Mouse (Mus musculus): ENCODE data around the gene Cntn4.
"Not testable (repeated sequence)": the region's sequence is repeated elsewhere in the genome, so short reads cannot be mapped to it uniquely, and the experiment has no call there.

Cntn4 gene

GRCm38 (mm10) chr6:106332933-106333332 is 655.5 kb downstream of the Cntn4 start:
- no peak for DNase-seq

- DNase-seq = no peak
Measured at GRCm38 (mm10) chr6:106335066-106335465, 657.6 kb downstream of the Cntn4 start.

GRCm38 (mm10) chr6:106336805-106337204 is 659.3 kb downstream of the Cntn4 start:
- no peak for DNase-seq

GRCm38 (mm10) chr6:106337829-106338228 is 660.4 kb downstream of the Cntn4 start:
- no peak for DNase-seq

GRCm38 (mm10) chr6:106341114-106341513 is 663.7 kb downstream of the Cntn4 start:
- no peak for DNase-seq

GRCm38 (mm10) chr6:106350072-106350471 is 672.6 kb downstream of the Cntn4 start:
- no peak for DNase-seq

- no peak for DNase-seq
Measured at GRCm38 (mm10) chr6:106351389-106351788, 673.9 kb downstream of the Cntn4 start.

- not testable (repeated sequence) for DNase-seq
Measured at GRCm38 (mm10) chr6:106358801-106359200, 681.3 kb downstream of the Cntn4 start.

- DNase-seq = peak; percentile 74 to 91
Measured at GRCm38 (mm10) chr6:106381288-106382025, 704.0 kb downstream of the Cntn4 start.

GRCm38 (mm10) chr6:106387833-106388406 is 710.5 kb downstream of the Cntn4 start:
- no peak for DNase-seq

- DNase-seq = no peak
Measured at GRCm38 (mm10) chr6:106408014-106408413, 730.6 kb downstream of the Cntn4 start.

- no peak for DNase-seq
Measured at GRCm38 (mm10) chr6:106408634-106409033, 731.2 kb downstream of the Cntn4 start.

- no peak for DNase-seq
Measured at GRCm38 (mm10) chr6:106422947-106423346, 745.5 kb downstream of the Cntn4 start.

GRCm38 (mm10) chr6:106423471-106423870 is 746.0 kb downstream of the Cntn4 start:
- DNase-seq = peak in 1 of 2 experiments; percentile 59

- no peak for DNase-seq
Measured at GRCm38 (mm10) chr6:106426615-106427014, 749.2 kb downstream of the Cntn4 start.

- DNase-seq = no peak
Measured at GRCm38 (mm10) chr6:106431466-106431865, 754.0 kb downstream of the Cntn4 start.

- peak; percentile 66 to 78 for DNase-seq
Measured at GRCm38 (mm10) chr6:106440786-106441185, 763.3 kb downstream of the Cntn4 start.

- peak in 1 of 2 experiments; percentile 46 for DNase-seq
Measured at GRCm38 (mm10) chr6:106441246-106441645, 763.8 kb downstream of the Cntn4 start.

GRCm38 (mm10) chr6:106454131-106454838 is 776.8 kb downstream of the Cntn4 start:
- DNase-seq = no peak

- no peak for DNase-seq
Measured at GRCm38 (mm10) chr6:106455616-106456015, 778.2 kb downstream of the Cntn4 start.

- DNase-seq = no peak
Measured at GRCm38 (mm10) chr6:106458166-106458565, 780.7 kb downstream of the Cntn4 start.

- DNase-seq = no peak
Measured at GRCm38 (mm10) chr6:106462403-106462802, 784.9 kb downstream of the Cntn4 start.

GRCm38 (mm10) chr6:106463857-106464256 is 786.4 kb downstream of the Cntn4 start:
- DNase-seq = no peak

GRCm38 (mm10) chr6:106465766-106466165 is 788.3 kb downstream of the Cntn4 start:
- DNase-seq = no peak
